Mouse (Mus musculus) gonadal fat pad, adult 2 months (tissue): ENCODE measurements around the gene Mbnl2. TPM values are rescaled to one million over a fixed set of nuclear protein-coding genes. Genes with fewer than 3 reads are reported as not detected.

ENCODE experiments used
- polyA plus RNA-seq: library from polyadenylated mRNA; depleted of rRNA; stranded (reverse); fragments of >200 nt; gene quantifications from 2 replicates; pipeline ENCODE4 v1.2.3, GENCODE M21; 2012; rRNA removed

Mbnl2 gene
- polyA plus RNA-seq, 1 experiment = 86.9 TPM

Other genes with a start within 250 kb of the Mbnl2 start
- gene Oxgr1, start 233.2 kb upstream of the Mbnl2 start, polyA plus RNA-seq = 0.03 TPM in 1 of 2 replicates, not detected in the other
- gene Rap2a, start 202.8 kb downstream of the Mbnl2 start, polyA plus RNA-seq = 11.8 and 14.2 TPM in 2 replicates